Mouse (Mus musculus): ENCODE results near the gene I830077J02Rik.

- TF ChIP-seq POLR2A (IDR thresholded peaks at IDR 0.05; ENCODE audit: control insufficient read depth, extremely low read depth, insufficient read depth, low read length, poor library complexity) (no peak), CTCF (IDR thresholded peaks at IDR 0.05; ENCODE audit: borderline replicate concordance, control insufficient read depth, extremely low read depth, insufficient read depth, low read length, poor library complexity) (no peak)
These were observed 31.0 kb downstream of the I830077J02Rik start for GRCm38 (mm10) chr3:105901468-105901867.
